Mouse (Mus musculus): ENCODE measurements at regions not wholly inside any gene's neighbourhood (a gene's known extent, or its start where the extent isn't known, plus 50 kb on each side); places are given as distances from the start of the nearest gene placed in this dataset.

DNA sequence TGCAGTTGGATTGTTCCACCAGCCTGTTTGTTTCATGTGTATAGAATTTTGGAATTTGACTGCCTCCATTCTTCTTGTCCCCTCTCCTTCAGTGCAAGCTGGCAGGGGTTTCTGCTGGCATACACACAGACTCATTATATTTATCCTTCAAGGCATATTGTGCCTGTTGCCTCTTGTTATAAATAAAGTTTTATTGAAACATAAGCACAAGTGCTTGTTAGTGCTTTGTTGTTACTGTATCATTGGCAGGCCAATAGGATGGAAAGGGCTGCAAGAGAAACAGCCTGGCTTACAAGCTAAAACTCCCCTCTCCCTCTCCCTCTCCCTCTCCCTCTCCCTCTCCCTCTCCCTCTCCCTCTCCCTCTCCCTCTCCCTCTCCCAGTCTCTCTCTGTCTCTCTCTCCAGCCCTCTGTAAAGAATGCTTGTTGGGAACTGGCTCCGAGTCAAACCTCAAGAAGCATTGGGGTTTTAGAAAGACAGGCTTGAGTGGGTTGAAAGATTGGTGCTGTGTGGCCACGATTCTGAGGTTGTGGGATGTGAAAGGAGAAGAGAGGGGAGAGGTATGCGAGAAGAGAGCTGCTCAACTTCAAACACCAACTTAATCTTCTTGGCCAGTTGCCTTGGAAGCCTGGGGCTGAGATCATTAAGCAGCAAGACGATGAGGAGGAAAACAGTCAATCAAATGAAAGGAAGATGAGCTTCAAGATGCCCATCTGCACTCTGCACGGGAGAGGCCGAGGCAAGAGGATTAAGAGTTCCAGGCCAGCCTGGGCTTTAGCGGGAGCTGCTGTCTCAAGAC lies 258.1 kb upstream of the Prok2 start:
- WGBS = 38% methylated on average over 7 of the region's 7 CpGs
- Histone ChIP-seq H3K4me2 (ENCODE audit: low read depth) (no peak overlapping the region), H3K27ac (ENCODE audit: low read depth, low read length) (no peak overlapping the region), H3K27me3 (ENCODE audit: control insufficient read depth, insufficient read depth, low read length) (peaks cover 4% of the 10 kb centered on the region; the same call in 1 of the 2 replicates), H3K36me3 (ENCODE audit: control insufficient read depth, insufficient read depth, low read length) (no peaks in the 10 kb centered on the region), H3K9me3 (ENCODE audit: control insufficient read depth, low read length) (no peaks in the 10 kb centered on the region), H3K4me1 (ENCODE audit: control insufficient read depth, insufficient read depth, low read length) (no peaks in the 10 kb centered on the region), H3K4me3 (ENCODE audit: low read depth, low read length) (no peak overlapping the region), H3K9ac (ENCODE audit: low read length) (no peak overlapping the region)
- ATAC-seq (ENCODE audit: insufficient read depth, low FRiP score, low TSS enrichment) (no peak), DNase-seq (ENCODE audit: low spot score) (no peak)

DNA sequence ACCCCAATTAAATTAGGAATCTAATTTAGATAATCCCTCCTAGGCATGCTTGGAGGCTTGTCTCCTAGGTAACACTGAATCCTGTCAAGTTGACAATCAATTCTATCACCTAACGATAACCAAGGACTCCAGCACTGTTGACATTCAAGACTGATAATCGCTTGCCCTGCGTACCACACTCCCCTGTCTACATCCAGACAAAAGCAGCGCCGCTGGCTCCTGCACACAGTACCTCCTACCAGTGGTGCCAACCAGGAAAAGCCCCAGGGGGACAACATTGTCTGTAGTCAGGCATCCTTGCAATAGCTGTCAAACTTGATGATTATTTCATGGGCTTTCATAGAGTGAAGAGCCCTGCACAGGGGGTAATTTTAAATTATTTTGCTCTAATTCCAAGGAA lies 253.4 kb upstream of the Prok2 start:
- Histone ChIP-seq H3K36me3 (ENCODE audit: control insufficient read depth, insufficient read depth, low read length) (no peaks in the 10 kb centered on the region), H3K4me3 (ENCODE audit: low read depth, low read length) (no peak overlapping the region), H3K4me1 (ENCODE audit: control insufficient read depth, insufficient read depth, low read length) (no peaks in the 10 kb centered on the region), H3K27ac (ENCODE audit: low read depth, low read length) (no peak overlapping the region), H3K27me3 (ENCODE audit: control insufficient read depth, insufficient read depth, low read length) (no peaks in the 10 kb centered on the region), H3K9ac (ENCODE audit: low read length) (no peak overlapping the region), H3K9me3 (ENCODE audit: control insufficient read depth, low read length) (no peaks in the 10 kb centered on the region), H3K4me2 (ENCODE audit: low read depth) (no peak overlapping the region)
- DNase-seq (ENCODE audit: low spot score) (no peak), ATAC-seq (ENCODE audit: insufficient read depth, low FRiP score, low TSS enrichment) (no peak)
- WGBS = 78% methylated on average over 5 of the region's 5 CpGs

DNA sequence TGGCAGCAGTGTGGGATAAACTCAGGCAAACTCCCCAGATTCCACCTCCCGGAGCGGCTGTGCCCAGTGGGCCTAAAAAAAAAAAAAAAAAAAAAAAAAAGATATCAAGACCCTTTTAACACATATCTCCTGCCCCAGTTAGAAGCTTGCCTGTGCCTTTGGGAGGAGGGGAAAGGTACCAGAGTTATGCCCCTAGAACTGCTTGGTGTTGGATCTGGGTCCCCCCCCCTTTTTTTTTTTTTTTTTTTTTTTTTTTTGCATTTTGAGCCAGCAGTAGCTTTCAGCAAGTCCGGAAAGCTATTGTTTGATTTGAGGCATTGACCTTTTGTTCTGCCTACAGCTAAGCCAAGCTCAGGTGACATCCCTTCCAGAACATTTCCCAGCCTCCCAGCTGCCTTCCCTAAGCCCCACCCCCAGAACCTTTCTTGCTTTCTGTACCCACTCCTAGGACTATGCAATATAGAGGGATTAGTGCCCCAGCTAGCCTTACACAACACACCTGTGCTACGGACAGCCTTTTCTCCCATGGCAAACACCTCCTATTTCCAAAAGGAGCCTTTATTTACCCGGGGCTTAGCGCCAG lies 252.1 kb upstream of the Prok2 start:
- Histone ChIP-seq H3K4me2 (ENCODE audit: low read depth) (no peak overlapping the region), H3K4me1 (ENCODE audit: control insufficient read depth, insufficient read depth, low read length) (no peaks in the 10 kb centered on the region), H3K27ac (ENCODE audit: low read depth, low read length) (no peak overlapping the region), H3K9ac (ENCODE audit: low read length) (no peak overlapping the region), H3K27me3 (ENCODE audit: control insufficient read depth, insufficient read depth, low read length) (no peaks in the 10 kb centered on the region), H3K4me3 (ENCODE audit: low read depth, low read length) (no peak overlapping the region), H3K36me3 (ENCODE audit: control insufficient read depth, insufficient read depth, low read length) (no peaks in the 10 kb centered on the region), H3K9me3 (ENCODE audit: control insufficient read depth, low read length) (no peaks in the 10 kb centered on the region)
- WGBS = 71% methylated on average over 6 of the region's 6 CpGs
- DNase-seq (ENCODE audit: low spot score) (no peak), ATAC-seq (ENCODE audit: insufficient read depth, low FRiP score, low TSS enrichment) (no peak)

DNA sequence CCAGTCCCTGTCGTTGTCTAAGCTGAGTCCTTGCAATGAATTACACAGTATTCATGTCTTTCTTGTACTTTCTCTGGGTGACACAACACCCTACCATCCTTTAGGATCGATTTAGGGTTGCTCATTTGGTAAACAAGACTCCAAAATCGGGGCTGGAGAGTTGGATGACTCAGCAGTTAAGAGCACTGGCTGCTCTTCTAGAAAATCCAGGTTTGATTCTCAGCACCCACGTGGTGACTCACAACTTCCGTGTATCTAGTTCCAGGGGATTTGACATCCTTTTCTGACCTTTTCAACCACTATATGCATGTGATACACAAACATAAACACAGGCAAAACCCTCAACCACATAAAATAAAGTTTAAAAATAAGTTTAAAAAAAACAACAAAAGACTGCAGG lies 250.0 kb upstream of the Prok2 start:
- DNase-seq (ENCODE audit: low spot score) = no peak
- no peaks in the 10 kb centered on the region for H3K36me3 ChIP-seq (ENCODE audit: control insufficient read depth, insufficient read depth, low read length)
- WGBS = 71% methylated on average over 5 of the region's 5 CpGs
- no peak overlapping the region for H3K4me2 ChIP-seq (ENCODE audit: low read depth)
- H3K4me1 ChIP-seq (ENCODE audit: control insufficient read depth, insufficient read depth, low read length) = no peaks in the 10 kb centered on the region
- H3K27ac ChIP-seq (ENCODE audit: low read depth, low read length) = no peak overlapping the region
- no peak overlapping the region for H3K4me3 ChIP-seq (ENCODE audit: low read depth, low read length)
- H3K9ac ChIP-seq (ENCODE audit: low read length) = no peak overlapping the region
- no peaks in the 10 kb centered on the region for H3K9me3 ChIP-seq (ENCODE audit: control insufficient read depth, low read length)
- H3K27me3 ChIP-seq (ENCODE audit: control insufficient read depth, insufficient read depth, low read length) = no peaks in the 10 kb centered on the region
- ATAC-seq (ENCODE audit: insufficient read depth, low FRiP score, low TSS enrichment) = no peak

DNA sequence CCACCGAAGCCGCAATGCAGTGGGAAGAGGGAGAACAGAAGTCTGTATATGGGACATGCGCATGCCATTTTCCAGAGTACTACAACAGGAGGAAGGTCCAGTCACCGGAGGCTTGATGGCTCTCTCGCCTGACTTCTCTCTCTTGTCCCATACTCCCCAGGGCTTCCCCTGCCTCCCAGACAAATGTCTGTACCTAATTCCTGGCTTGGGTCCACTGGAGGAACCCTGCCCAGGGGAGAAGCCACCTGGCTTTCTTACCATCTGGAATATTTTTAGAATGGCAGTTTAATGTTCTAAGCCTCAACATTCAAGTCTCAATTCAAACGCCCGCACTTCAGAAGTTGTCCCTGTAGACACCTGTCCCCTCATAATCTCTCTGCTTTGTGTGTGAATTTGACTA lies 249.3 kb upstream of the Prok2 start:
- H3K9me3 ChIP-seq (ENCODE audit: control insufficient read depth, low read length) = no peaks in the 10 kb centered on the region
- DNase-seq (ENCODE audit: low spot score) (no peak), ATAC-seq (ENCODE audit: insufficient read depth, low FRiP score, low TSS enrichment) (no peak)
- H3K36me3 ChIP-seq (ENCODE audit: control insufficient read depth, insufficient read depth, low read length) = no peaks in the 10 kb centered on the region
- WGBS = 91% methylated on average over 7 of the region's 7 CpGs
- no peak overlapping the region for H3K4me3 ChIP-seq (ENCODE audit: low read depth, low read length)
- H3K4me2 ChIP-seq (ENCODE audit: low read depth) = no peak overlapping the region
- no peaks in the 10 kb centered on the region for H3K4me1 ChIP-seq (ENCODE audit: control insufficient read depth, insufficient read depth, low read length)
- H3K9ac ChIP-seq (ENCODE audit: low read length) = no peak overlapping the region
- H3K27me3 ChIP-seq (ENCODE audit: control insufficient read depth, insufficient read depth, low read length) = no peaks in the 10 kb centered on the region
- no peak overlapping the region for H3K27ac ChIP-seq (ENCODE audit: low read depth, low read length)

DNA sequence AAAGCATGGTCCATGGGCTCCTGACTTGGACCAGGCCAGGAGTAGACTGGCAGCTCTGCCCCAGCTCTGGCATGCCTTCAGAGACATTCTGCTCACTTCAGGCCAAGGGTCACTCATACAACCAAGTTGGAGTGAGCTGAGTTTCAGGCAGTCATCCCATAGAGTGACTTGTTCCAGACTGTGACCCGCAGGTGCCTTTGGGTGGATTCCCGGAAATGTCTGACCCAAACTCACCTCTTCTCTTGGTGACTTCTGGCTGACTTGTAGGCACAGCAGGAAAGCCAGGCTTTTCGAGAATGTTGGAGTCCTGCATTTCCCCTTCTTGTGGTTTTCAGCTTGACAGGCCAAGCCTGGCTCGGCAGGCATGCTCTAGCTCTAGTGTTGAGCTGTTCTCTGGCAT lies 248.3 kb upstream of the Prok2 start:
- no peak overlapping the region for H3K9ac ChIP-seq (ENCODE audit: low read length)
- H3K27ac ChIP-seq (ENCODE audit: low read depth, low read length) = no peak overlapping the region
- H3K4me1 ChIP-seq (ENCODE audit: control insufficient read depth, insufficient read depth, low read length) = no peaks in the 10 kb centered on the region
- H3K4me3 ChIP-seq (ENCODE audit: low read depth, low read length) = no peak overlapping the region
- no peak overlapping the region for H3K4me2 ChIP-seq (ENCODE audit: low read depth)
- no peaks in the 10 kb centered on the region for H3K36me3 ChIP-seq (ENCODE audit: control insufficient read depth, insufficient read depth, low read length)
- H3K9me3 ChIP-seq (ENCODE audit: control insufficient read depth, low read length) = no peaks in the 10 kb centered on the region
- ATAC-seq (ENCODE audit: insufficient read depth, low FRiP score, low TSS enrichment) = no peak
- no peak for DNase-seq (ENCODE audit: low spot score)
- 82% methylated on average over 4 of the region's 4 CpGs for WGBS
- no peaks in the 10 kb centered on the region for H3K27me3 ChIP-seq (ENCODE audit: control insufficient read depth, insufficient read depth, low read length)

DNA sequence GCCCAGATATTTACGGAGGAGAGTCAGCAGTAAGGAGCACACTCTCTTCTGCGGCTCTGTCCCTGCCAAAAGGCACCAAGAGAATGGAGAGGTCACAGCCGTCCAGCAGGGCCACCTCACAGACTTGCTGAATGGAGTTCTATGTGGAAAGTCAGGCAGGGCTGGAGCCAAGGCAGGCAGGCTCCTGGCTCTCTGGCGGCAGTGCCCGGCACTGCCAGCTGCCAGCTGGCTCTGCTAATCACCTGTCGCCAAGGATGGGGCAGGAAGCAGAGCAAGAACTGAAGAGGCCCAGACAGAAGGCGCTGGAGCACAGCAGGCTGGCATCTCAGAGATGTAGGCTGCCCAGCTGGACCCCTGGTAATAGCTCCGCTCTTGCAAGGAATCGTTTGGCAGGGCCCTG lies 245.2 kb upstream of the Prok2 start:
- H3K27me3 ChIP-seq (ENCODE audit: control insufficient read depth, insufficient read depth, low read length) = no peaks in the 10 kb centered on the region
- WGBS = 50% methylated on average over 9 of the region's 9 CpGs
- no peak overlapping the region for H3K4me3 ChIP-seq (ENCODE audit: low read depth, low read length)
- no peak overlapping the region for H3K27ac ChIP-seq (ENCODE audit: low read depth, low read length)
- no peak for ATAC-seq (ENCODE audit: insufficient read depth, low FRiP score, low TSS enrichment)
- H3K36me3 ChIP-seq (ENCODE audit: control insufficient read depth, insufficient read depth, low read length) = no peaks in the 10 kb centered on the region
- H3K4me1 ChIP-seq (ENCODE audit: control insufficient read depth, insufficient read depth, low read length) = no peaks in the 10 kb centered on the region
- no peak for DNase-seq (ENCODE audit: low spot score)
- H3K9me3 ChIP-seq (ENCODE audit: control insufficient read depth, low read length) = no peaks in the 10 kb centered on the region
- H3K4me2 ChIP-seq (ENCODE audit: low read depth) = no peak overlapping the region
- H3K9ac ChIP-seq (ENCODE audit: low read length) = no peak overlapping the region

DNA sequence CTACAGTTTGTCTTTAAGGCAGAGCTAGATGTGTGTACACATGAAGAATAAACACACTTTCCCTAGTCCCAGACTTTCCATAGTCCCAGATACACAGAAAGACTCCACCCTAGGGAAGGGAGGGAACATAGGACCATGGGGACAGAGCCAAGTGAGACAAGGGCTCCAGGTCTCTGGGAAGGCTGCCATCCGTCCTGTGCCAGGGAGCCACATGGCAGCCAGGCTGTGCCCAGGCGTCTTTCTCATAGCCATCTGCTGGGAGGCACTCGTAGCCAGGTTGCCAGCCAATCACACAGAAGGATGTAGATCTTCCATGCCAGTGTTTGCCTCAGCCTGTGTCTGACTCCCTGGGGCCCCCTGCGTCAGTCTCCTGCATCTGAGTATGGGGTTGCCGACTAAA lies 242.7 kb upstream of the Prok2 start:
- Histone ChIP-seq H3K27me3 (ENCODE audit: control insufficient read depth, insufficient read depth, low read length) (no peaks in the 10 kb centered on the region), H3K9me3 (ENCODE audit: control insufficient read depth, low read length) (no peaks in the 10 kb centered on the region), H3K27ac (ENCODE audit: low read depth, low read length) (no peak overlapping the region), H3K4me1 (ENCODE audit: control insufficient read depth, insufficient read depth, low read length) (no peaks in the 10 kb centered on the region), H3K4me2 (ENCODE audit: low read depth) (no peak overlapping the region), H3K4me3 (ENCODE audit: low read depth, low read length) (no peak overlapping the region), H3K9ac (ENCODE audit: low read length) (no peak overlapping the region), H3K36me3 (ENCODE audit: control insufficient read depth, insufficient read depth, low read length) (no peaks in the 10 kb centered on the region)
- no peak for ATAC-seq (ENCODE audit: insufficient read depth, low FRiP score, low TSS enrichment)
- no peak for DNase-seq (ENCODE audit: low spot score)
- WGBS = 79% methylated on average over 5 of the region's 5 CpGs

DNA sequence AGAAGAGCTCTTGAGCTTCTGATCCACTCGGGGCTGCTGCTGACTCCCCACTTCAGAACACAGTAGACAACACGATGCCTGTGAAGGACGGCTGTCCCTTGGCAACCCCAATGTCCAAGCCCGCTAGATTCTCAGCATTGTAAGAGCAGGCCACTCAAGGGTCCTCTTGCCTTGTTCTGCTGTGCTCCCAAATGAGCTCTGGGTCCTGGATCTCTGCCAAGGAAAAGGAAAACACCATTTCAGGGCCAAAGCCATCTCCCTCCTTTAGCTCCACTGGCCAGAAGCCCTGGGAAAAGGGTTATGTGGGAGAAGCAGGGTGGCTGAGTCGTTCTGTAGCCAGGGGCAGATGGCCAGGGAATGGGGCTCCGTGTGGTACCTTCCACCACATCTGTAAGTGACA lies 241.3 kb upstream of the Prok2 start:
- DNase-seq (ENCODE audit: low spot score) (no peak), ATAC-seq (ENCODE audit: insufficient read depth, low FRiP score, low TSS enrichment) (no peak)
- Histone ChIP-seq H3K4me1 (ENCODE audit: control insufficient read depth, insufficient read depth, low read length) (no peaks in the 10 kb centered on the region), H3K36me3 (ENCODE audit: control insufficient read depth, insufficient read depth, low read length) (no peaks in the 10 kb centered on the region), H3K4me3 (ENCODE audit: low read depth, low read length) (no peak overlapping the region), H3K4me2 (ENCODE audit: low read depth) (no peak overlapping the region), H3K27ac (ENCODE audit: low read depth, low read length) (no peak overlapping the region), H3K9ac (ENCODE audit: low read length) (no peak overlapping the region), H3K9me3 (ENCODE audit: control insufficient read depth, low read length) (no peaks in the 10 kb centered on the region), H3K27me3 (ENCODE audit: control insufficient read depth, insufficient read depth, low read length) (no peaks in the 10 kb centered on the region)
- WGBS = 88% methylated on average over 6 of the region's 6 CpGs

Measured in neural tube, embryonic 11.5 days (tissue).